Mouse (Mus musculus): ENCODE results near the gene Pmm1.

DNA sequence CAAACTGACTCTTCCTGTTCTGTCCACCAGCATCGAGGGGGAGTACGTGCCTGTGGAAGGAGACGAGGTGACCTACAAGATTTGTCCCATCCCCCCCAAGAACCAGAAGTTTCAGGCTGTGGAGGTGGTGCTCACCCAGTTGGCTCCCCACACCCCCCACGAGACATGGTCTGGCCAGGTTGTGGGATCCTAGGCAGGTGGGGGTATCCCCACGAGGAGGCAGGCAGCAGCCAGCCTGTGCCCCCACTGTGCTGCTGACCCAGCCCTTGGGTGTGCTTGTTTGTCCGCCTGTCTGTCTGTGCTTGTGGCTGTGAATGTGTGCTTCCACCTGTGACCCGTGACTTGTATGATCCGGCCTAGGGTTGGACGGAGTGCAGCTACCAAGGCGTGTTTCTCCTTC is 11.7 kb downstream of the Pmm1 start:
- no peak for TF ChIP-seq POLR2A (IDR thresholded peaks at IDR 0.05; ENCODE audit: control insufficient read depth, low read depth, low read length)
- no peak for TF ChIP-seq CTCF (IDR thresholded peaks at IDR 0.05; ENCODE audit: control insufficient read depth, insufficient read depth, insufficient replicate concordance, low read depth, low read length)

All from testis, adult 2 months (tissue).